Mouse (Mus musculus) embryonic facial prominence, embryonic 12.5 days (tissue): Measurements from ENCODE around the gene Eri3. TPM values are rescaled to one million over a fixed set of nuclear protein-coding genes. Genes with fewer than 3 reads are reported as not detected.
A peak's percentile ranks its signal among the peaks of the same experiment; 100 is the strongest.

Experiments
- ATAC-seq: fragments of 200-750 bp; cut with Nextera tagmentation; 2 replicates; pipeline ENCODE4 v1.8.0; 2017; ENCODE audit not compliant: insufficient number of reproducible peaks, insufficient read depth, low FRiP score, low TSS enrichment
- H3K27ac ChIP-seq: fragments of 300-500 bp; sonication (generic); 2 replicates; pipeline ENCODE4 v1.5.1; 2016; ENCODE audit warnings: mild to moderate bottlenecking
- H3K27me3 ChIP-seq: fragments of 300-500 bp; sonication (generic); 2 replicates; pipeline ENCODE4 v1.6.1; 2016; ENCODE audit warnings: mild to moderate bottlenecking, moderate library complexity
- H3K36me3 ChIP-seq: fragments of 300-500 bp; sonication (generic); 2 replicates; pipeline ENCODE4 v1.6.1; 2016; ENCODE audit warnings: mild to moderate bottlenecking
- H3K4me1 ChIP-seq: fragments of 300-500 bp; sonication (generic); 2 replicates; pipeline ENCODE4 v1.6.1; 2016
- H3K4me2 ChIP-seq: fragments of 300-500 bp; sonication (generic); replicated peaks from 2 replicates; pipeline ENCODE4 v1.6.1; 2016; ENCODE audit warnings: mild to moderate bottlenecking, moderate library complexity
- H3K4me3 ChIP-seq: fragments of 300-500 bp; sonication (generic); 2 replicates; pipeline ENCODE4 v1.5.1; 2016; ENCODE audit warnings: mild to moderate bottlenecking
- H3K9ac ChIP-seq: fragments of 300-500 bp; sonication (generic); 2 replicates; pipeline ENCODE4 v1.6.1; 2016; ENCODE audit warnings: mild to moderate bottlenecking, moderate library complexity
- H3K9me3 ChIP-seq: fragments of 300-500 bp; sonication (generic); 2 replicates; pipeline ENCODE4 v1.6.1; 2016; ENCODE audit warnings: mild to moderate bottlenecking, moderate library complexity
- WGBS: fragments of 180-500 bp; shearing (Covaris S2); methylation state at CpG from one replicate; pipeline ENCODE4 v1.1.7; 2016; 5-methylcytosine and 5-hydroxymethylcytosine counted together
- polyA plus RNA-seq: library from polyadenylated mRNA; unstranded; fragments of >200 nt; fragmentation: Nextera tagmentation; extraction: Ambion mirVana; gene quantifications from 2 replicates; pipeline ENCODE4 v1.2.1, GENCODE M21; 2016

The Eri3 gene
- polyA plus RNA-seq, 1 experiment from 2014 or later = 172 TPM

DNA sequence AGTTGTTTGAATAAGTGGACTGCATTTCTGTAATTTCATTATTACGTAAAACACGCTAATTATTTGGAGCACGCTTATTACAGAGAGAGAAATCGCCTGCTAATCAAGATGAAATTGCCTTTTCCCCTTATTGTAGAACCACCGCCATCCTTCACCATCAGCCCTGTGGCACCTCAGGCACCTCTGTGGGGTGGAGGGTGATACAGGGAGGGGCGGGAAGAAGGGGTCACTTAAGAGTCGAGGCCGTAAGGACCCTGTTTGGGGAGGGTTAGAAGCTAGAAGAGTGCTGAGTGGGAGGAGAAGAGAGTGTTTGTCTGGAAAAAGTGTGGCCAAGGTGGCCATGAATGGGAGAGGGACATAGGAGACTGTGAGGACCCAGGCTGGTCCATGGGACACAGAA is 115.9 kb downstream of the Eri3 start:
- Histone ChIP-seq H3K36me3 (peaks cover 4% of the 10 kb centered on the region; the same call in 1 of the 2 replicates), H3K9me3 (no peaks in the 10 kb centered on the region), H3K27ac (no peak overlapping the region), H3K4me1 (no peaks in the 10 kb centered on the region), H3K9ac (no peak overlapping the region), H3K4me3 (no peak overlapping the region), H3K27me3 (no peaks in the 10 kb centered on the region), H3K4me2 (no peak overlapping the region)
- no peak for ATAC-seq
- 78% methylated on average over 8 of the region's 8 CpGs for WGBS

- no peaks in the 10 kb centered on the region for H3K4me1 ChIP-seq
- no peak overlapping the region for H3K27ac ChIP-seq
- H3K9ac ChIP-seq = no peak overlapping the region
- peaks cover 22% of the 10 kb centered on the region for H3K36me3 ChIP-seq
- H3K27me3 ChIP-seq = no peaks in the 10 kb centered on the region
- H3K9me3 ChIP-seq = no peaks in the 10 kb centered on the region
- no peak for ATAC-seq
- no peak overlapping the region for H3K4me3 ChIP-seq
- no peak overlapping the region for H3K4me2 ChIP-seq
- 79% methylated on average over 7 of the region's 7 CpGs for WGBS
Observed at GRCm38 (mm10) chr4:117669874-117670273, 119.7 kb downstream of the Eri3 start.

DNA sequence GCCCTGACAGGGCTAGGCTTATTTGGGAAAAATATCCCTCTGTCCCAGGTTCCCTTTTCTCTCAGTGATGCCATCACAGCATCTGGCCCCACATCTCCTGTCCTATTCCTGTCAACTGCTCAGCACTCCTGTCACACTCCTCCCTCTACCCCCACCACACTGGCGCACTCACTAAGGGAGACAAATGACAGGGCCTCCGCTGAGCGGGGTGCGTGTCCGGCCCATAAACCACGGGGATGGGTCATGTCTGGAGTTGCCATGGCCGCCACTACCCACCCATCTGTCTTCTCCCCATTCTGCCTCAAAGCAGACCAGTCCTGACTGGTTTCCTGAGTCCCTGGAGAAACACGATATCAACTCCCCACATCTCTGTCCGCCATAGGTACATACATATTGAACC is 121.9 kb downstream of the Eri3 start:
- H3K9me3 ChIP-seq = no peaks in the 10 kb centered on the region
- ATAC-seq = no peak
- no peaks in the 10 kb centered on the region for H3K4me1 ChIP-seq
- H3K4me2 ChIP-seq = no peak overlapping the region
- peaks cover 41% of the 10 kb centered on the region for H3K36me3 ChIP-seq
- H3K9ac ChIP-seq = no peak overlapping the region
- no peak overlapping the region for H3K27ac ChIP-seq
- 85% methylated on average over 9 of the region's 9 CpGs for WGBS
- no peak overlapping the region for H3K4me3 ChIP-seq
- H3K27me3 ChIP-seq = no peaks in the 10 kb centered on the region

DNA sequence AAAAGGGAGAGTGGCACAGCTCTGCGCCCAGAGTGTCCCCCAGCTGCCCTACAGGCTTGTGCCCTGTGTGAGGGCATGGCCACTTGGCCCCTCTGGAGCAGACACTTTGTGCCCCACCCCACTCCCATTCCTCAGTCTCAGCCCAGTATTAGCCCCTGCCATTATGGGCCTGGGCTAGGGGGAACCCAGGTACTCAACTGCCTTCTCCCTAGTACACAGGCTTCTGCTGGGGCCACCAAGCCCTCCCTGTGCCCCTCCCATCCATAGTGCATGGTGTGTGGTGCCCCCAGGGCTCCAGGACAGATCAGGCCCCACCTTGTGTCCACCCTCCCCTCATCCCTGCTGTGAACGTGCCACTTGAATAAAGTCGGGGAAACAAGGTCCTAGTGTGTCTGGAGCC is 123.7 kb downstream of the Eri3 start:
- H3K27me3 ChIP-seq = no peaks in the 10 kb centered on the region
- no peak overlapping the region for H3K9ac ChIP-seq
- no peak overlapping the region for H3K4me2 ChIP-seq
- ATAC-seq = no peak
- no peak overlapping the region for H3K27ac ChIP-seq
- peaks cover 59% of the 10 kb centered on the region for H3K36me3 ChIP-seq
- no peak overlapping the region for H3K4me3 ChIP-seq
- H3K4me1 ChIP-seq = no peaks in the 10 kb centered on the region
- 75% methylated on average over 3 of the region's 3 CpGs for WGBS
- H3K9me3 ChIP-seq = no peaks in the 10 kb centered on the region

- Histone ChIP-seq H3K4me1 (peaks cover 7% of the 10 kb centered on the region), H3K4me3 (no peak overlapping the region), H3K27ac (no peak overlapping the region), H3K27me3 (no peaks in the 10 kb centered on the region), H3K9me3 (no peaks in the 10 kb centered on the region), H3K9ac (no peak overlapping the region), H3K4me2 (no peak overlapping the region), H3K36me3 (peaks cover 77% of the 10 kb centered on the region)
- ATAC-seq = no peak
- 31% methylated on average over 3 of the region's 3 CpGs for WGBS
Observed at GRCm38 (mm10) chr4:117676903-117677302, 126.7 kb downstream of the Eri3 start.

DNA sequence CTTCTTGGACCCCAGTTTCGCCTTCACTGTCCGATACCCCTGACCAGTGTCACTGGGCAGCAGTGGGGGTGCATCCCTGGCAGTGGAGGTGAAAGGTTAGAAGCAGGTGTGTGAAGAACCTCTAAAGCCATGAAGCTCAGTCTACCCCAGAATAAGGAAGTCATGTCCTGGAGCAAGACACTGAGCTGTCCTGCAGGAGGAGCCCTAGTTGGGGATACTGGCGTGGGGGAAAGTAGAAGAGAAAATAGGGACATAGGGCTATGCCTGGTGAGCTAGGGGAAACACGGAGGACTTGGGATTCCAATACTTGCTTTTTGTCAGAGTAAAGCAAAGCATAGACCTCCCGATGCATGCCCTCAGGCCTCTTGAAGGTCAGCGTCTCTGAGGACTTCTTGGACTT is 130.8 kb downstream of the Eri3 start:
- Histone ChIP-seq H3K36me3 (peaks cover 45% of the 10 kb centered on the region), H3K9me3 (no peaks in the 10 kb centered on the region), H3K27me3 (no peaks in the 10 kb centered on the region), H3K4me3 (peak overlapping the region; percentile 86), H3K4me2 (peak overlapping the region; percentile 81), H3K27ac (no peak overlapping the region), H3K9ac (peak overlapping the region; percentile 82; the same call in 1 of the 2 replicates), H3K4me1 (peaks cover 7% of the 10 kb centered on the region)
- WGBS = 79% methylated on average over 6 of the region's 6 CpGs
- ATAC-seq = no peak

- under 1% methylated on average over 33 of the region's 33 CpGs for WGBS
Observed at GRCm38 (mm10) chr4:117681931-117682461, 131.8 kb downstream of the Eri3 start, which contains the start of gene Dmap1. Gene Dmap1, minus strand, starts transcription at chr4:117682273.

GRCm38 (mm10) chr4:117682463-117682862 is 132.3 kb downstream of the Eri3 start:
- Histone ChIP-seq H3K27ac (no peak overlapping the region), H3K9ac (peak overlapping the region; percentile 82; the same call in 1 of the 2 replicates)
- no peak for ATAC-seq

More at GRCm38 (mm10) chr4:117681931-117682461, 131.8 kb downstream of the Eri3 start, which contains the start of gene Dmap1:
- Histone ChIP-seq H3K27ac (peak within 1 kb of the TSS; percentile 54; the same call in 1 of the 2 replicates), H3K9me3 (no peaks in the 10 kb centered on the region), H3K27me3 (no peaks in the 10 kb centered on the region), H3K36me3 (peaks cover 36% of the 10 kb centered on the region), H3K4me1 (peaks cover 7% of the 10 kb centered on the region), H3K4me2 (peak within 1 kb of the TSS; percentile 81), H3K9ac (peak within 1 kb of the TSS; percentile 82), H3K4me3 (peak within 1 kb of the TSS; percentile 86)
- peak; percentile 78 for ATAC-seq

GRCm38 (mm10) chr4:117683048-117683768 is 133.0 kb downstream of the Eri3 start:
- Histone ChIP-seq H3K27me3 (no peaks in the 10 kb centered on the region), H3K4me1 (peaks cover 7% of the 10 kb centered on the region), H3K36me3 (peaks cover 25% of the 10 kb centered on the region), H3K27ac (no peak overlapping the region), H3K9ac (no peak overlapping the region), H3K4me3 (no peak overlapping the region), H3K4me2 (peak overlapping the region; percentile 81; the same call in 1 of the 2 replicates), H3K9me3 (no peaks in the 10 kb centered on the region)
- ATAC-seq = no peak
- 86% methylated on average over 6 of the region's 6 CpGs for WGBS

More at GRCm38 (mm10) chr4:117682463-117682862, 132.3 kb downstream of the Eri3 start:
- Histone ChIP-seq H3K36me3 (peaks cover 33% of the 10 kb centered on the region), H3K4me3 (peak overlapping the region; percentile 86), H3K4me2 (peak overlapping the region; percentile 81), H3K4me1 (peaks cover 7% of the 10 kb centered on the region), H3K9me3 (no peaks in the 10 kb centered on the region), H3K27me3 (no peaks in the 10 kb centered on the region)

GRCm38 (mm10) chr4:117686354-117686753 is 136.2 kb downstream of the Eri3 start:
- H3K27ac ChIP-seq = no peak overlapping the region
- WGBS = 88% methylated on average over 4 of the region's 4 CpGs
- H3K4me2 ChIP-seq = no peak overlapping the region
- H3K27me3 ChIP-seq = no peaks in the 10 kb centered on the region
- H3K9ac ChIP-seq = no peak overlapping the region
- H3K9me3 ChIP-seq = no peaks in the 10 kb centered on the region
- H3K4me3 ChIP-seq = no peak overlapping the region
- H3K36me3 ChIP-seq = no peaks in the 10 kb centered on the region
- no peak for ATAC-seq
- peaks cover 3% of the 10 kb centered on the region for H3K4me1 ChIP-seq

DNA sequence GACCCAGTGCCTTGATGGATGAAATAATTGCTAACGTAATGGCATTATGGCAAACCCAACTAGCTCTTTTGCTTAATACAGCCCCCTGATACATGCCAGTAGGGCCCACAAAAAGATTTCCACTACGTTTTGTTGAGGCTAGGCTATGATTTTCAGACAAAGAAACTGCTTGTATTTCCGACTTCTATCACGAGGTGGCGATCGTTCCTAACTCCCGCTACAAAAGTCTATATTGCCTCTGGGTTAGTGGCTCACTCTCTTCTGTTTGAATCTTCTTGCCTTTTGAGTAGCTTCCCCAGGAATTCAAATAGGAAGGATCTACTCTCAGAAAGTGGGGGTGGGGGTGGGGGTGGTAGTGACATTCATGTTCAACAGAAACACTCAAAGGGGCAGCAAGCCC is 155.2 kb downstream of the Eri3 start:
- H3K4me3 ChIP-seq = no peak overlapping the region
- H3K9ac ChIP-seq = no peak overlapping the region
- 3% methylated on average over 7 of the region's 7 CpGs for WGBS
- no peaks in the 10 kb centered on the region for H3K4me1 ChIP-seq
- H3K36me3 ChIP-seq = no peaks in the 10 kb centered on the region
- H3K27me3 ChIP-seq = no peaks in the 10 kb centered on the region
- no peak overlapping the region for H3K27ac ChIP-seq
- ATAC-seq = no peak
- H3K9me3 ChIP-seq = no peaks in the 10 kb centered on the region
- H3K4me2 ChIP-seq = no peak overlapping the region
